Mouse (Mus musculus) liver, adult 2 months (tissue): ENCODE measurements around the gene Kansl2.

Experiments used
- CTCF ChIP-seq: fragments of 200-500 bp; IDR thresholded peaks from 2 replicates; pipeline ENCODE4 v1.5.1; 2011; ENCODE audit warnings: low read depth, low read length, control low read depth
- POLR2A ChIP-seq: fragments of 200-500 bp; IDR thresholded peaks from 2 replicates; pipeline ENCODE4 v1.6.1; 2011; ENCODE audit warnings: low read length, control low read depth; ENCODE audit not compliant: insufficient read depth; ENCODE audit errors: extremely low read depth

DNA sequence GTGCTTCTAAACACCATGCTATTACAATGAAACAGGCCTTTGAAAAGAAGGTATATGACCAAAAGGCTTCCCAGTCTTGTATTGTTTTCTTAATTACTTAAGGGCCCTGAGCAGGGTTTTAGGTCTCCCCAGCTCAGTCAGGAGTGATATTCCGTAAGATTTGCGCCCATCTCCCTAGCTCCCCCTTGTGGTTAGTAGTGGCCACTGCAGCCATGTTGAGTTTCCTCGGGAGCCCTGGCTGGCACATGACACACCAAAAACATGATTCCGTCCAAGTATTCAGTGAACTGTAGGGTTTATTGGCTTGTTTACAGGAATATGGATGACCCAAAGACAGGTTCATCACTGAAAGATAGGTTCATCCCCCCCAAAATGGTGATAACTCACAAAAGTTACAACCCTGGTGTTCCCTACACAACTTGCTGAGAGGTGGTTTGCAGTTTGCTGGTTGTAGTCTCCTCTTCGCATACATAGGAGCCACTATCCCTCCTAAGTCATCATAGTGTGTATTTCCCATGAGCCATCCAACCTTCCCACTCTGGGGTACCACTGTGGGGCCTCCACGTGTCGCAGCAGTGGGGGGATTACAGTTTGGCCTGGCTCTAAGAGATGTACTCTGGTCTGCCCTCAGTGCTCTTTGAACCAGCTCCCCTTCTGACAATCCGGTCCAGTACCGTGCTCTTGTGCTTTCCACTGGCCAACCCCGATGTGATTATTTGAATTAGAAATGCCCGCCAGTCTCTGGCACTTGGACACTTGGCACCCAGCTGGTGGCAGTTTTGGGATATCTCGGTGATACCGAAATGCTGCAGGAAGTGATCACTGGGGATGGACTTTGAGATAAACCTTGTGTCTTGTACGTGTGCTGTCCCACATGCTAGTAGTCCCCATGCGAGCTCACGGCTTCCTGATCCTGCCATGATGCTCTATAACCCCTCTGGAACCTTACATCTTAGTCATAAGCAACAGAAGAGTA is 16.4 kb downstream of the Kansl2 start:
- TF ChIP-seq CTCF (peak; percentile 89), POLR2A (no peak)
